Mouse (Mus musculus) erythroblast, embryonic 14.5 days (primary cell): Measurements from ENCODE around the gene Pfdn6. TPM values are rescaled to one million over a fixed set of nuclear protein-coding genes. Genes with fewer than 3 reads are reported as not detected.
"Not testable (repeated sequence)": the region's sequence is repeated elsewhere in the genome, so short reads cannot be mapped to it uniquely, and the experiment has no call there.

ENCODE experiments used
- H3K27me3 ChIP-seq: 2 replicates; pipeline ENCODE4 v1.6.1; 2012; ENCODE audit warnings: inconsistent platforms; ENCODE audit not compliant: control insufficient read depth
- H3K36me3 ChIP-seq: 2 replicates; pipeline ENCODE4 v1.6.1; 2012; ENCODE audit warnings: mild to moderate bottlenecking, inconsistent platforms; ENCODE audit not compliant: control insufficient read depth
- H3K4me1 ChIP-seq: 2 replicates; pipeline ENCODE4 v1.6.1; 2012; ENCODE audit warnings: inconsistent platforms; ENCODE audit not compliant: control insufficient read depth
- H3K4me3 ChIP-seq: replicated peaks from 2 replicates; pipeline ENCODE3; 2012; ENCODE audit warnings: moderate library complexity, mild to moderate bottlenecking, inconsistent platforms
- H3K9me3 ChIP-seq: 2 replicates; pipeline ENCODE4 v1.6.1; 2012; ENCODE audit warnings: low read length, inconsistent platforms, mixed read lengths; ENCODE audit not compliant: control insufficient read depth
- GATA1 ChIP-seq: IDR thresholded peaks from 2 replicates; pipeline ENCODE4 v1.6.1; 2012; ENCODE audit warnings: low read length, inconsistent platforms, mixed read lengths
- TAL1 ChIP-seq: IDR thresholded peaks from 3 replicates; pipeline ENCODE4 v1.6.1; 2012; ENCODE audit warnings: low read length, inconsistent platforms, mixed read lengths
- polyA plus RNA-seq: library from polyadenylated mRNA; stranded (reverse); fragments of >175 nt; gene quantifications from 2 replicates; pipeline ENCODE4 v1.2.3, GENCODE M21; 2012

The Pfdn6 gene
- polyA plus RNA-seq, 1 experiment = 48.7 TPM

DNA sequence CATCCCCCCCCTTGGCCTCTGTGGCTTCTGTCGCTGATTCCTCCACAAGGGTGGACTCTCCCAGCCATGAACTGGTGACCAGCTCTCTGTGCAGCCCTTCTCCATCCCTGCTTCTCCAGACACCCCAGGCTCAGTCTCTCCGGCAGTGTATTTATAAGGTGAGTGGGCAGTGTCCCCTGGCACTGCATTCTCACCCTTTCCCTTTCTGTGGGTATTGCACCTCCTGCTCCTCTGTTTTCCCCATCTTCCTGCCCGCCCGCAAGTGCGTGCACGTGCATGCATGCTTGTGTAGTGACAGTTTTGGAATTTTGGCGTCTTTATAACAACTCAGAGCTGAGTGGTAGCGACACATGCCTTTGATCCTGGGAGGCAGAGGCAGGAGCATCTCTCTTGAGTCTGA lies 26.2 kb downstream of the Pfdn6 start:
- Histone ChIP-seq H3K4me3 (no peak overlapping the region), H3K27me3 (no peaks in the 10 kb centered on the region; the same call in 1 of the 2 replicates), H3K4me1 (peaks cover 83% of the 10 kb centered on the region), H3K36me3 (peaks cover 71% of the 10 kb centered on the region), H3K9me3 (peaks cover 38% of the 10 kb centered on the region)
- TF ChIP-seq GATA1 (no peak), TAL1 (no peak)

- Histone ChIP-seq H3K9me3 (peaks cover 32% of the 10 kb centered on the region), H3K27me3 (no peaks in the 10 kb centered on the region; the same call in 1 of the 2 replicates), H3K4me3 (no peak overlapping the region), H3K36me3 (peaks cover 65% of the 10 kb centered on the region), H3K4me1 (peaks cover 83% of the 10 kb centered on the region)
- TF ChIP-seq GATA1 = no peak
- TF ChIP-seq TAL1 = no peak
Measured at GRCm38 (mm10) chr17:33913264-33913663, 26.9 kb downstream of the Pfdn6 start.

GRCm38 (mm10) chr17:33911813-33912414 lies 28.2 kb downstream of the Pfdn6 start:
- no peaks in the 10 kb centered on the region; the same call in 1 of the 2 replicates for H3K27me3 ChIP-seq
- TF ChIP-seq GATA1 (no peak), TAL1 (no peak)
- peaks cover 18% of the 10 kb centered on the region for H3K9me3 ChIP-seq
- no peak overlapping the region for H3K4me3 ChIP-seq
- H3K4me1 ChIP-seq = peaks cover 77% of the 10 kb centered on the region
- peaks cover 51% of the 10 kb centered on the region for H3K36me3 ChIP-seq

GRCm38 (mm10) chr17:33911052-33911812 lies 28.9 kb downstream of the Pfdn6 start:
- no peak for TF ChIP-seq GATA1
- Histone ChIP-seq H3K4me3 (no peak overlapping the region), H3K27me3 (no peaks in the 10 kb centered on the region), H3K9me3 (peaks cover 13% of the 10 kb centered on the region), H3K36me3 (peaks cover 48% of the 10 kb centered on the region), H3K4me1 (peaks cover 74% of the 10 kb centered on the region)

GRCm38 (mm10) chr17:33910346-33911051 lies 29.6 kb downstream of the Pfdn6 start:
- Histone ChIP-seq H3K4me1 (peaks cover 76% of the 10 kb centered on the region), H3K9me3 (peaks cover 13% of the 10 kb centered on the region), H3K36me3 (peaks cover 48% of the 10 kb centered on the region), H3K4me3 (peak overlapping the region; percentile 84), H3K27me3 (no peaks in the 10 kb centered on the region)
- TF ChIP-seq GATA1 = no peak
- TF ChIP-seq TAL1 = no peak

DNA sequence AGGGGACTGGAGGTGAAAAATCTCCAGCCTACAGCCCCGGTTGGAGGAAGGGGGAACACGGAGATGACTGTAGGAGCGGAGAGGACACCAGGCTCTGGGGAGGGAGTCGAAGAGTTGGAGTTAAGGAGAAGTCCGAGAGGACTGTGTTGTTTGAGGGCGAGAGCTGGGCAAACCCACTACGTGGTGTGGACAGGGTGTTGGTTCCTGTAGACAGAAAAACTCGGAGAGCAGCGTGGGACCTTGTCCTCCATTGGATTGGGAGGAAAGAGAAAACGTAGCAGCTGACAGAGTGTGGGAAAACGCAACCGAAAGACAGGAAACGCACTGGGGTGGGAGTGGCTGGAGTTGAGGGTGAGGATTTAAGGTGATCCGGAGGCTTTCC lies 30.3 kb downstream of the Pfdn6 start:
- peaks cover 44% of the 10 kb centered on the region for H3K36me3 ChIP-seq
- TF ChIP-seq GATA1 = no peak
- no peak for TF ChIP-seq TAL1
- H3K27me3 ChIP-seq = no peaks in the 10 kb centered on the region
- peak overlapping the region; percentile 84 for H3K4me3 ChIP-seq
- peaks cover 69% of the 10 kb centered on the region for H3K4me1 ChIP-seq
- H3K9me3 ChIP-seq = peaks cover 13% of the 10 kb centered on the region

DNA sequence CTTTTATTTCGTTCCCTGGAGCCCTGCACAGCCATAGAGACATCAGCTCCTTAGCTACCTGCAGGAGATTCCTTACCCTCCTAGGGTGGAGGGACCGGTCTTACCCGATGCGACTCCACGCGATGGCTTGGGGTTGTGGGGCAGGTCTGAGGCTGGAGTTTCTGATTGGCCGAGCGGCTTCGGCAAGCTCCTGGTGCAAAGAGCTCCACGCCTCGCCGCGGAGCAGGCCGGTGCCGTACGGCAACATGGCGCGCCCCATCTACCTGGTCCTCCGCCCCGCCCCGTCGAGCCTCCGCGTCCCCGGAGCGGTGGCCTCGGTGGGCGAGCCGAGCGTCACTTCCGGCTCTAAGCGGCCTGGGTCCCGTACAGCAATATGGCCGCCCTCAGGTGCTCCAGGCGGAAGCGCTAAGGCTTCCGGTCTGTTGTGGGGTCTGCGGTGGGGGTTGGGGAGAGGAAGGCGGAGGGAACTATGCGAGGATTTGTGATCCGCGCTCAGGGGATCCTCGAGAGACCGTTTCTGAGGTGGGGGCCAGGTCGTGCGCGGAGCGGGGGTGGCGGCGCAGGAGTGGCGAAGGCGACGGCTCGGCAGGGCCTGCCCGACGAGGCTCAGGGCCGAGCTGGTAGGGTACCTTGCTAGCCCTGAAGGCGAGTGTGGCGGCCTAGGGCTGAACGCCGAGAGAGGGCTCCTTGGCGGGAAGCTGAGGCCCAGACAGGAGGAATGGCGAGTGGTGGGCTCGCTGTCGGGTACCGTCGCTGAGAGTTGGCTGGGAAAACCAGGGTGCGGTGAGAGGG lies 30.9 kb downstream of the Pfdn6 start, which contains the start of gene Daxx:
TSS of gene Daxx (plus strand) at position 338 of the 792 bp plus-strand sequence.
- Histone ChIP-seq H3K27me3 (no peaks in the 10 kb centered on the region), H3K4me3 (peak within 1 kb of the TSS; percentile 84), H3K4me1 (peaks cover 67% of the 10 kb centered on the region), H3K9me3 (peaks cover 13% of the 10 kb centered on the region), H3K36me3 (peaks cover 38% of the 10 kb centered on the region)
- TF ChIP-seq TAL1 (no peak), GATA1 (no peak)

DNA sequence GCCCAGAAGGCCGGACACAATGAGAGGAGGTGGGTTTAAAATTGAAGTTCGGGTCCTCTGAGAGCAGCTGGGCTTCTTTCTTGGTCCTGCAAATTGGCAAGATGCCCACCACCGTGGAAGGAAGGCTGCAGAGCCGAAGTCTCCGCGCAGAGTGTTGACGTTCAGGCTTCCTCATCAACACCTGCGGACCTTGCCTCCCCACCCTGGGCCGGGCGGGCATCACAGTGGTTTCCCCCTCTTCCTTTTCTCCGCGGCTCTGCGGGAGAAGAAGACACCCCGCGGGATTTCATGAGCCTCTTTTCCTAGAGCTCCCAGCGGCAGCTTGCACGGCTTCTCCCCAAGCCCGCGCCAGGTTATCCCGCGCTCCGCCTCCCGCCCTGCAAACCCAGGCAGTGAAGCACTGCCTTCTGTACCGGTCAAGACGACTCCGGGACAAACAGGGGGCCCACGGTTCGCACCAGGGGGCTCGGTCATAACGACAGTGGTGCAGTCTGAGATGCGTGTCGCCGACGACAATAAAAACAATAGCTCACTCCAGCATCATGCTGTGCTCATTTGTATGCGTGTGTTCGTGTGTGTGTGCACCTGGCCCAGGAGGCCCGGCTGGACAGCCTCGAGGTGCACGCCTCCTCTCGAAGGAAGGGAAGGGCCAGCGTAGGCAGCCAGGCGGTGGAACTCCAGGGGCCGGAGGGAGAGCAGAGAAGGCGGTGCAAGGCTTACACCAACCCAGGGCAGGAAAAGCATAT lies 31.6 kb downstream of the Pfdn6 start:
- Histone ChIP-seq H3K4me1 (peaks cover 67% of the 10 kb centered on the region), H3K9me3 (peaks cover 13% of the 10 kb centered on the region), H3K36me3 (peaks cover 31% of the 10 kb centered on the region), H3K4me3 (peak overlapping the region; percentile 84), H3K27me3 (no peaks in the 10 kb centered on the region)
- TF ChIP-seq TAL1 (no peak), GATA1 (no peak)

- not testable (repeated sequence) for H3K4me3 ChIP-seq, H3K27me3 ChIP-seq, H3K9me3 ChIP-seq, H3K36me3 ChIP-seq
- peaks cover 71% of the 10 kb centered on the region for H3K4me1 ChIP-seq
Measured at GRCm38 (mm10) chr17:33904835-33905234, 35.3 kb downstream of the Pfdn6 start, which contains the start of gene Platr17. TSS of gene Platr17 (plus strand) at chr17:33905135.

GRCm38 (mm10) chr17:33903911-33904651 lies 36.1 kb downstream of the Pfdn6 start:
- H3K27me3 ChIP-seq, H3K9me3 ChIP-seq, H3K4me3 ChIP-seq, H3K36me3 ChIP-seq: not testable (repeated sequence)
- H3K4me1 ChIP-seq = peaks cover 72% of the 10 kb centered on the region
